Mouse (Mus musculus) stomach, postnatal 0 days (tissue): ENCODE measurements at regions not wholly inside any gene's neighbourhood (a gene's known extent, or its start where the extent isn't known, plus 50 kb on each side); places are given as distances from the start of the nearest gene placed in this dataset.

Source experiments
- ATAC-seq: fragments of 200-750 bp; cut with Nextera tagmentation; 2 replicates; pipeline ENCODE4 v1.8.0; 2017; ENCODE audit not compliant: low FRiP score, low TSS enrichment
- DNase-seq: peaks from one replicate; pipeline ENCODE4 v3.0.0-alpha.2; 2016; ENCODE audit warnings: low spot score
- H3K27ac ChIP-seq: fragments of 300-500 bp; sonication (generic); replicated peaks from 2 replicates; pipeline ENCODE4 v1.5.1; 2014; ENCODE audit warnings: mild to moderate bottlenecking, control low read depth
- H3K27me3 ChIP-seq: fragments of 300-500 bp; sonication (generic); 2 replicates; pipeline ENCODE4 v1.6.1; 2014; ENCODE audit warnings: low read length; ENCODE audit not compliant: control insufficient read depth, insufficient read depth
- H3K36me3 ChIP-seq: fragments of 300-500 bp; sonication (generic); 2 replicates; pipeline ENCODE4 v1.6.1; 2014; ENCODE audit warnings: low read length, mixed read lengths; ENCODE audit not compliant: control insufficient read depth, insufficient read depth
- H3K4me1 ChIP-seq: fragments of 300-500 bp; sonication (generic); replicated peaks from 2 replicates; pipeline ENCODE4 v1.6.1; 2014; ENCODE audit warnings: antibody characterized with exemption; ENCODE audit not compliant: control insufficient read depth, insufficient read depth
- H3K4me2 ChIP-seq: fragments of 300-500 bp; sonication (generic); replicated peaks from 2 replicates; pipeline ENCODE4 v1.6.1; 2014; ENCODE audit warnings: low read depth, mild to moderate bottlenecking, control low read depth, moderate library complexity
- H3K4me3 ChIP-seq: fragments of 300-500 bp; sonication (generic); 2 replicates; pipeline ENCODE4 v1.5.1; 2014; ENCODE audit warnings: low read depth, low read length, control low read depth
- H3K9ac ChIP-seq: fragments of 300-500 bp; sonication (generic); 2 replicates; pipeline ENCODE4 v1.6.1; 2014; ENCODE audit warnings: mild to moderate bottlenecking, low read length, control low read depth, mixed read lengths
- H3K9me3 ChIP-seq: fragments of 300-500 bp; sonication (generic); 2 replicates; pipeline ENCODE4 v1.6.1; 2016; ENCODE audit warnings: low read length; ENCODE audit not compliant: control insufficient read depth
- CTCF ChIP-seq: IDR thresholded peaks from 2 replicates; pipeline ENCODE4 v1.5.1; 2016; ENCODE audit warnings: antibody characterized with exemption, low read depth, mild to moderate bottlenecking, moderate library complexity
- EP300 ChIP-seq: optimal IDR thresholded peaks from 2 replicates; pipeline ENCODE3; 2016; ENCODE audit warnings: antibody characterized with exemption
- WGBS: fragments of 180-500 bp; shearing (Covaris S2); extraction: QIAGEN DNeasy Blood & Tissue Kit; methylation state at CpG from one replicate; pipeline ENCODE4 v1.1.7; 2014; 5-methylcytosine and 5-hydroxymethylcytosine counted together

- Histone ChIP-seq H3K4me2 (no peak overlapping the region), H3K9me3 (no peaks in the 10 kb centered on the region), H3K36me3 (no peaks in the 10 kb centered on the region), H3K27me3 (no peaks in the 10 kb centered on the region), H3K27ac (no peak overlapping the region), H3K4me3 (no peak overlapping the region), H3K4me1 (no peaks in the 10 kb centered on the region), H3K9ac (no peak overlapping the region)
- 83% methylated on average over 4 of the region's 4 CpGs for WGBS
- TF ChIP-seq EP300, result no peak
- DNase-seq (no peak), ATAC-seq (no peak)
Measured at GRCm38 (mm10) chr13:83867831-83868473, 354.1 kb upstream of the Tmem161b start.

DNA sequence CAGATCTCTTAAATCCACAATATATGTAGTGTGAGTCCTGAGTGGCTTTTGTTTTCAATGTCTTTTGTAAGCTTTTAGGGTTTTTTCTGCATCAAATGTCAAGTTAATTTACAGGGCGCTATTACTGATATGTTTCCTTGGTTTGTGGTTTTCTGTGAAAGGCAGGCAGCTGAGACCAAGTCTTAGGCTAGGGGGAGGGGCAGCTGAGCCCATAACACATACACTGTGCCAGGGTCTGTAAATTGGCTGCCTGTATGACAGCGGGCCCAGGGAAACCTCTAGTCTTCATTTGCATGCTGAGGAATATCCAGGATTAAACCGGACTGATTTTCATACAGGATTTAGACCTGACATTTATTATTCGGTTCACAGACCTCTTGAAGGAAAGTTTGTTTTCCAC is 353.2 kb upstream of the Tmem161b start:
- DNase-seq (no peak), ATAC-seq (no peak)
- Histone ChIP-seq H3K27ac (no peak overlapping the region), H3K4me2 (no peak overlapping the region), H3K9me3 (no peaks in the 10 kb centered on the region), H3K4me3 (no peak overlapping the region), H3K4me1 (no peaks in the 10 kb centered on the region), H3K27me3 (no peaks in the 10 kb centered on the region), H3K9ac (no peak overlapping the region), H3K36me3 (no peaks in the 10 kb centered on the region)
- TF ChIP-seq EP300 (no peak), CTCF (no peak)
- WGBS, result 48% methylated on average over 4 of the region's 4 CpGs

- no peaks in the 10 kb centered on the region for H3K4me1 ChIP-seq
- H3K27ac ChIP-seq, result no peak overlapping the region
- H3K9me3 ChIP-seq, result no peaks in the 10 kb centered on the region
- no peak for ATAC-seq
- TF ChIP-seq EP300 (no peak), CTCF (no peak)
- H3K4me2 ChIP-seq, result no peak overlapping the region
- H3K4me3 ChIP-seq, result no peak overlapping the region
- H3K36me3 ChIP-seq, result no peaks in the 10 kb centered on the region
- no peaks in the 10 kb centered on the region for H3K27me3 ChIP-seq
- no peak for DNase-seq
- no peak overlapping the region for H3K9ac ChIP-seq
- 62% methylated on average over 3 of the region's 3 CpGs for WGBS
Measured at GRCm38 (mm10) chr13:83872143-83872819, 349.8 kb upstream of the Tmem161b start.

GRCm38 (mm10) chr13:83872887-83873286 is 349.2 kb upstream of the Tmem161b start:
- Histone ChIP-seq H3K9me3 (no peaks in the 10 kb centered on the region), H3K4me1 (no peaks in the 10 kb centered on the region), H3K4me2 (no peak overlapping the region), H3K27me3 (no peaks in the 10 kb centered on the region), H3K4me3 (no peak overlapping the region), H3K9ac (no peak overlapping the region), H3K27ac (no peak overlapping the region), H3K36me3 (no peaks in the 10 kb centered on the region)
- TF ChIP-seq EP300, result no peak
- no peak for TF ChIP-seq CTCF
- DNase-seq (no peak), ATAC-seq (no peak)
- 34% methylated on average over 5 of the region's 5 CpGs for WGBS

- Histone ChIP-seq H3K4me1 (no peaks in the 10 kb centered on the region), H3K27ac (no peak overlapping the region), H3K4me2 (no peak overlapping the region), H3K9me3 (no peaks in the 10 kb centered on the region), H3K36me3 (no peaks in the 10 kb centered on the region), H3K9ac (no peak overlapping the region), H3K27me3 (no peaks in the 10 kb centered on the region), H3K4me3 (no peak overlapping the region)
- no peak for TF ChIP-seq EP300
- TF ChIP-seq CTCF, result no peak
- WGBS, result 62% methylated on average over 2 of the region's 2 CpGs
- no peak for ATAC-seq
- DNase-seq, result no peak
Measured at GRCm38 (mm10) chr13:83879561-83879960, 342.5 kb upstream of the Tmem161b start.

DNA sequence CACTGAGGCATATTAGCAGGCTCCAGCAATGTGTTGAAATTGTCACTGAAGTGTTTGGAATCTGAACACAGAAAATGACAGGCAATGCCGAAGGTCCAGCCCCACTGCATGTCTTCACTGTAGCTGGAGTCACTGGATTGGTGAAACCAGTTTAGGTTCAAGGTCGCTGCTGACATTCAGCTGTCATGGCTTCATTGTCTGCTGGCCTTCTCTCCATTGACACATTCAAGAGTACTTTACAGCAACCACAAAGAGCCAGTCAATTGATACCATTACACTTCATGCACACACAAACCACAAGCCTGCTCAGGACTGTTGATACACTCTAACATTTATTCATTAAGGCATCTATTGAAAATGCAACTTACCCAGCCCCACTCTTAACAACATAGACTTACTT is 341.8 kb upstream of the Tmem161b start:
- no peak overlapping the region for H3K27ac ChIP-seq
- H3K4me1 ChIP-seq, result no peaks in the 10 kb centered on the region
- no peak overlapping the region for H3K4me3 ChIP-seq
- TF ChIP-seq CTCF (no peak), EP300 (no peak)
- no peak overlapping the region for H3K4me2 ChIP-seq
- WGBS, result 72% methylated on average over 2 of the region's 2 CpGs
- ATAC-seq (no peak), DNase-seq (no peak)
- H3K9me3 ChIP-seq, result no peaks in the 10 kb centered on the region
- no peaks in the 10 kb centered on the region for H3K36me3 ChIP-seq
- no peaks in the 10 kb centered on the region for H3K27me3 ChIP-seq
- no peak overlapping the region for H3K9ac ChIP-seq
